Mouse (Mus musculus) CH12.LX (cell line): Measurements from ENCODE around the gene Olfr160. TPM values are rescaled to one million over a fixed set of nuclear protein-coding genes. Genes with fewer than 3 reads are reported as not detected.

Experiments used
- DNase-seq: peaks from one replicate; pipeline ENCODE4 v3.0.0-alpha.2; 2013; ENCODE audit errors: extremely low read depth
- H3K27ac ChIP-seq: 2 replicates; pipeline ENCODE4 v1.5.1; 2012; ENCODE audit warnings: low read depth, mild to moderate bottlenecking, control low read depth, moderate library complexity; ENCODE audit not compliant: insufficient read depth
- H3K27me3 ChIP-seq: replicated peaks from 2 replicates; pipeline ENCODE3; 2012; ENCODE audit warnings: inconsistent platforms
- H3K36me3 ChIP-seq, 2 experiments: replicated peaks in 1 of 2; 2 replicates each; pipeline versions ENCODE3 to v1.6.1; 2012; ENCODE audit warnings: inconsistent platforms in 1 of 2, low read length in 1 of 2, mild to moderate bottlenecking in 1 of 2, mixed read lengths in 1 of 2, moderate library complexity in 1 of 2; ENCODE audit not compliant: control insufficient read depth in 1 of 2, insufficient read depth in 1 of 2
- H3K4me1 ChIP-seq, 2 experiments: 2 replicates each; pipeline ENCODE4 v1.6.1; 2012; ENCODE audit warnings: inconsistent platforms in 1 of 2, moderate library complexity in 1 of 2; ENCODE audit not compliant: insufficient read depth in 2 of 2, control insufficient read depth in 1 of 2
- H3K4me2 ChIP-seq: 2 replicates; pipeline ENCODE4 v1.6.1; 2012; ENCODE audit warnings: low read depth, mild to moderate bottlenecking, control low read depth; ENCODE audit not compliant: poor library complexity, insufficient read depth, severe bottlenecking
- H3K4me3 ChIP-seq, 3 experiments: fragments of 150-350 bp in 1 of 3; sonication (generic) in 1 of 3; replicated peaks in 1 of 3; 2 replicates each; pipeline versions ENCODE3 to v1.5.1; 2011 to 2012; ENCODE audit warnings: low read depth in 2 of 3, low read length in 2 of 3, mild to moderate bottlenecking in 2 of 3, moderate library complexity in 2 of 3, control low read depth in 1 of 3, improper control_type of control experiment in 1 of 3, inconsistent platforms in 1 of 3, mixed read lengths in 1 of 3; ENCODE audit not compliant: poor library complexity in 1 of 3
- H3K79me2 ChIP-seq: replicated peaks from 2 replicates; pipeline ENCODE4 v1.6.1; 2012; ENCODE audit warnings: mild to moderate bottlenecking, moderate library complexity; ENCODE audit not compliant: control insufficient read depth, poor library complexity, insufficient read depth, severe bottlenecking; ENCODE audit errors: extremely low read depth
- H3K9ac ChIP-seq: 2 replicates; pipeline ENCODE4 v1.6.1; 2012; ENCODE audit warnings: low read depth, mild to moderate bottlenecking, control low read depth, moderate library complexity; ENCODE audit not compliant: insufficient read depth
- H3K9me3 ChIP-seq: replicated peaks from 2 replicates; pipeline ENCODE3; 2012; ENCODE audit warnings: low read length, inconsistent platforms, mixed read lengths
- BHLHE40 ChIP-seq: IDR thresholded peaks from 2 replicates; pipeline ENCODE4 v1.6.1; 2011; ENCODE audit warnings: mild to moderate bottlenecking, low read depth, low read length, improper control_type of control experiment
- CHD1 ChIP-seq: IDR thresholded peaks from 2 replicates; pipeline ENCODE4 v1.6.1; 2012; ENCODE audit warnings: low read depth, low read length, improper control_type of control experiment, inconsistent platforms
- CHD2 ChIP-seq: IDR thresholded peaks from 2 replicates; pipeline ENCODE4 v1.6.1; 2011; ENCODE audit warnings: low read length, improper control_type of control experiment
- E2F4 ChIP-seq: IDR thresholded peaks from 2 replicates; pipeline ENCODE4 v1.6.1; 2011; ENCODE audit warnings: low read depth, low read length, improper control_type of control experiment; ENCODE audit not compliant: insufficient replicate concordance
- ELF1 ChIP-seq: IDR thresholded peaks from 2 replicates; pipeline ENCODE4 v1.6.1; 2014; ENCODE audit warnings: low read depth, mild to moderate bottlenecking, inconsistent platforms, low read length, improper control_type of control experiment
- EP300 ChIP-seq: IDR thresholded peaks from 2 replicates; pipeline ENCODE4 v1.6.1; 2011; ENCODE audit warnings: low read length, improper control_type of control experiment
- ETS1 ChIP-seq: conservative IDR thresholded peaks from 2 replicates; pipeline ENCODE4 v1.6.1; 2012; ENCODE audit warnings: low read depth, mild to moderate bottlenecking, inconsistent platforms, low read length, improper control_type of control experiment, moderate library complexity
- GABPA ChIP-seq: IDR thresholded peaks from 2 replicates; pipeline ENCODE4 v1.6.1; 2012; ENCODE audit warnings: low read depth, low read length, improper control_type of control experiment, inconsistent platforms; ENCODE audit not compliant: insufficient replicate concordance
- HCFC1 ChIP-seq: IDR thresholded peaks from 2 replicates; pipeline ENCODE4 v1.6.1; 2012; ENCODE audit warnings: low read depth, mild to moderate bottlenecking, inconsistent platforms, low read length, improper control_type of control experiment
- KAT2A ChIP-seq: IDR thresholded peaks from 2 replicates; pipeline ENCODE4 v1.6.1; 2012; ENCODE audit warnings: low read length, improper control_type of control experiment, inconsistent platforms; ENCODE audit not compliant: insufficient replicate concordance
- MAFK ChIP-seq: IDR thresholded peaks from 2 replicates; pipeline ENCODE4 v1.6.1; 2011; ENCODE audit warnings: low read length, improper control_type of control experiment; ENCODE audit not compliant: insufficient replicate concordance
- MAX ChIP-seq: IDR thresholded peaks from 2 replicates; pipeline ENCODE4 v1.6.1; 2011; ENCODE audit warnings: low read length, improper control_type of control experiment
- MAZ ChIP-seq: IDR thresholded peaks from 2 replicates; pipeline ENCODE4 v1.6.1; 2012; ENCODE audit warnings: low read depth, mild to moderate bottlenecking, inconsistent platforms, low read length, improper control_type of control experiment, moderate library complexity
- MEF2A ChIP-seq: IDR thresholded peaks from 2 replicates; pipeline ENCODE4 v1.6.1; 2014; ENCODE audit warnings: low read depth, mild to moderate bottlenecking, inconsistent platforms, low read length, improper control_type of control experiment, borderline replicate concordance
- MYC ChIP-seq: IDR thresholded peaks from 2 replicates; pipeline ENCODE4 v1.6.1; 2011; ENCODE audit warnings: low read depth, mild to moderate bottlenecking, improper control_type of control experiment, low read length
- PAX5 ChIP-seq: IDR thresholded peaks from 2 replicates; pipeline ENCODE4 v1.6.1; 2012; ENCODE audit warnings: low read length, inconsistent platforms, mixed read lengths
- RCOR1 ChIP-seq: conservative IDR thresholded peaks from 2 replicates; pipeline ENCODE4 v1.6.1; 2012; ENCODE audit warnings: low read depth, mild to moderate bottlenecking, inconsistent platforms, low read length, improper control_type of control experiment
- SIN3A ChIP-seq: IDR thresholded peaks from 2 replicates; pipeline ENCODE4 v1.6.1; 2012; ENCODE audit warnings: low read length, improper control_type of control experiment, inconsistent platforms
- SMC3 ChIP-seq: IDR thresholded peaks from 2 replicates; pipeline ENCODE4 v1.6.1; 2011; ENCODE audit warnings: low read depth, low read length, improper control_type of control experiment
- TBP ChIP-seq: conservative IDR thresholded peaks from 2 replicates; pipeline ENCODE4 v1.6.1; 2011; ENCODE audit warnings: low read depth, low read length, improper control_type of control experiment
- TCF12 ChIP-seq: IDR thresholded peaks from 2 replicates; pipeline ENCODE4 v1.6.1; 2014; ENCODE audit warnings: low read depth, mild to moderate bottlenecking, inconsistent platforms, low read length, improper control_type of control experiment
- UBTF ChIP-seq: IDR thresholded peaks from 2 replicates; pipeline ENCODE4 v1.6.1; 2012; ENCODE audit warnings: low read depth, mild to moderate bottlenecking, inconsistent platforms, low read length, improper control_type of control experiment, moderate library complexity
- USF1 ChIP-seq: IDR thresholded peaks from 2 replicates; pipeline ENCODE4 v1.6.1; 2014; ENCODE audit warnings: low read depth, mild to moderate bottlenecking, inconsistent platforms, low read length, improper control_type of control experiment
- ZC3H11A ChIP-seq: IDR thresholded peaks from 2 replicates; pipeline ENCODE4 v1.6.1; 2012; ENCODE audit warnings: low read depth, mild to moderate bottlenecking, inconsistent platforms, low read length, improper control_type of control experiment
- ZKSCAN1 ChIP-seq: IDR thresholded peaks from 2 replicates; pipeline ENCODE4 v1.6.1; 2012; ENCODE audit warnings: low read depth, inconsistent platforms, low read length, improper control_type of control experiment, borderline replicate concordance
- ZMIZ1 ChIP-seq: IDR thresholded peaks from 2 replicates; pipeline ENCODE4 v1.6.1; 2012; ENCODE audit warnings: low read depth, mild to moderate bottlenecking, inconsistent platforms, low read length, improper control_type of control experiment
- dilution Hi-C: fragments of 300-500 bp; cut with MboI; formaldehyde crosslinking; loops from 2 replicates; pipeline ENCODE4 v1.14.3; 2020; ENCODE audit warnings: low sequenced_read_pairs; ENCODE audit not compliant: extremely low pct_unique_long_range_greater_than_20kb, extremely low pct_ligation_motif_present
- in situ Hi-C: fragments of 300-500 bp; cut with MboI; formaldehyde crosslinking; loops from 3 replicates; pipeline ENCODE4 v1.14.3; 2019; ENCODE audit warnings: low sequenced_read_pairs, low pct_ligation_motif_present, low pct_unique_long_range_greater_than_20kb, mixed read lengths
- polyA plus RNA-seq: library from polyadenylated mRNA; unstranded; fragments of >175 nt; gene quantifications from 2 replicates; pipeline ENCODE4 v1.2.1, GENCODE M21; 2012; ENCODE audit warnings: low read depth; ENCODE audit not compliant: insufficient read length
- total RNA-seq, 2 experiments: library from RNA; depleted of rRNA; stranded (reverse); fragments of 300-350 nt in 1 of 2; fragments of >200 nt in 1 of 2; gene quantifications; 2 replicates each; pipeline ENCODE4 v1.2.3; 2012 to 2014

Gene Olfr160
- total and polyA plus RNA-seq, 3 experiments = not detected

GRCm38 (mm10) chr9:37666045-37666444 lies 50.0 kb downstream of the Olfr160 start:
- TF ChIP-seq UBTF = no peak
- TF ChIP-seq ETS1 = no peak
- TF ChIP-seq USF1 = no peak
- TF ChIP-seq, all 38 proteins: peak for 0
- in situ Hi-C loops (no loop called here), dilution Hi-C loops (no loop called here)

GRCm38 (mm10) chr9:37664604-37665003 lies 51.4 kb downstream of the Olfr160 start:
- H3K9me3 ChIP-seq = no peaks in the 10 kb centered on the region

More at GRCm38 (mm10) chr9:37666045-37666444, 50.0 kb downstream of the Olfr160 start:
- no peak overlapping the region for H3K9ac ChIP-seq
- no peak overlapping the region for H3K4me3 ChIP-seq
- DNase-seq = no peak
- no peaks in the 10 kb centered on the region for H3K36me3 ChIP-seq
- H3K4me1 ChIP-seq = peaks cover 4 to 7% of the 10 kb centered on the region in 2 experiments; a peak in 2 of 4 replicates
- H3K79me2 ChIP-seq = no peaks in the 10 kb centered on the region
- H3K27me3 ChIP-seq = no peaks in the 10 kb centered on the region
- H3K9me3 ChIP-seq = no peaks in the 10 kb centered on the region
- no peak overlapping the region for H3K4me2 ChIP-seq
- no peak overlapping the region for H3K27ac ChIP-seq

GRCm38 (mm10) chr9:37663210-37663609 lies 52.8 kb downstream of the Olfr160 start:
- no peak overlapping the region for H3K4me3 ChIP-seq
- H3K27ac ChIP-seq = no peak overlapping the region
- H3K9me3 ChIP-seq = no peaks in the 10 kb centered on the region
- DNase-seq = no peak
- TF ChIP-seq RCOR1 (no peak), ZC3H11A (no peak), TCF12 (no peak), GABPA (no peak), MAFK (no peak), SMC3 (no peak), MAZ (no peak), SIN3A (no peak), CHD2 (no peak), ELF1 (no peak)
- in situ Hi-C loops (no loop called here), dilution Hi-C loops (no loop called here)
- no peaks in the 10 kb centered on the region for H3K27me3 ChIP-seq
- no peak overlapping the region for H3K9ac ChIP-seq
- no peaks in the 10 kb centered on the region for H3K79me2 ChIP-seq
- H3K36me3 ChIP-seq = no peaks in the 10 kb centered on the region
- H3K4me1 ChIP-seq = peaks cover 0 to 2% of the 10 kb centered on the region in 2 experiments; a peak in 1 of 4 replicates
- no peak overlapping the region for H3K4me2 ChIP-seq

More at GRCm38 (mm10) chr9:37664604-37665003, 51.4 kb downstream of the Olfr160 start:
- Histone ChIP-seq H3K36me3 (no peaks in the 10 kb centered on the region), H3K4me3 (no peak overlapping the region), H3K9ac (no peak overlapping the region), H3K79me2 (no peaks in the 10 kb centered on the region), H3K27ac (no peak overlapping the region), H3K4me2 (no peak overlapping the region), H3K27me3 (no peaks in the 10 kb centered on the region), H3K4me1 (peaks cover 4 to 7% of the 10 kb centered on the region in 2 experiments; a peak in 2 of 4 replicates)
- in situ Hi-C loops = no loop called here
- dilution Hi-C loops = no loop called here
- DNase-seq = no peak
- TF ChIP-seq SIN3A (no peak), TBP (no peak), HCFC1 (no peak), CHD2 (no peak), KAT2A (no peak), MAZ (no peak), EP300 (no peak), BHLHE40 (no peak), E2F4 (no peak), ELF1 (no peak), ZMIZ1 (no peak), ZKSCAN1 (no peak), CHD1 (no peak), PAX5 (no peak), MAX (no peak), MYC (no peak), MEF2A (no peak)
